Mouse (Mus musculus): ENCODE data around the gene Dppa5a.

DNA sequence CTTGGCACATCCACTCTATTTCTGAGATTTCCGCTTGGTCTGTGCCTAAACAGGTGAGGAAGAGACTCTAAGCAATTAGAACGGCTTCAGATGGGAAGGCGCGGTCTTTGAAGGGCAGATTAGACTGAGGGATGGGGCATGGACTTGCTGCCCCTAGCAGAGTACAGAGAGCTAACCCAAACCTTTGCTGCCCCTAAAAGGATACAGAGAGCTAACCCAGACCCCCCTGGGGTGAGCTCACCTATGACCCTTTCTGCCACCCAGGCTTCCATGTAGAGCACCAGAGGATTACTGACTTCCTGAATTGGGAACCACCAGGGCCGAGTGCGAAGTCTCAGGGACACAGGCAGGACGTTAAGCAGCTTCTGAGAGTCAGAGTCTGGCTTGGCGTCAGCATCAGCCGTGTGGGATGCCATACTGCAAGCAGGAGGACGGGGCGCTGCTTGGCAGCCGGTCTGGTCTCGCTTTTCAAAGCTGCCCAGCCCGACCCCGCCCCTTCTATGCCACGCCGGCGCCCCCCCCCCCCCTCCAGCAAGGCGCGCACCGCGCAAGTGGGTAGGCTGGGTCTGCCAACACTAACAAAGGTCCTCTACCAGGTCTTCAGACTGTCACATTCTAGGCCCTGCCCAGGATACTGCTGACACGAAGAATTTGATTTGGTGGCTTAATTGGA is 10.3 kb upstream of the Dppa5a start, which contains the start of gene Ooep:
- TF ChIP-seq GATA1 (IDR thresholded peaks at IDR 0.05; ENCODE audit: borderline replicate concordance, low read length): no peak
- no peak for TF ChIP-seq FLI1 (IDR thresholded peaks at IDR 0.05; ENCODE audit: low read length)
